Mouse (Mus musculus): ENCODE measurements at regions not wholly inside any gene's neighbourhood (a gene's known extent, or its start where the extent isn't known, plus 50 kb on each side); places are given as distances from the start of the nearest gene placed in this dataset.

GRCm38 (mm10) chr16:51705026-51705425 is 326.0 kb upstream of the Cblb start:
- H3K36me3 ChIP-seq: no peaks in the 10 kb centered on the region
- 87% methylated on average over 2 of the region's 2 CpGs for WGBS
- ATAC-seq (ENCODE audit: low read depth): no peak
- no peaks in the 10 kb centered on the region for H3K9me3 ChIP-seq
- no peak overlapping the region for H3K4me3 ChIP-seq
- H3K27ac ChIP-seq (replicated peaks): no peak overlapping the region
- H3K4me1 ChIP-seq (replicated peaks): no peaks in the 10 kb centered on the region
- H3K27me3 ChIP-seq: no peaks in the 10 kb centered on the region
- H3K4me2 ChIP-seq: no peak overlapping the region
- H3K9ac ChIP-seq: no peak overlapping the region

- no peaks in the 10 kb centered on the region for H3K9me3 ChIP-seq
- H3K4me2 ChIP-seq: no peak overlapping the region
- 85% methylated on average over 2 of the region's 2 CpGs for WGBS
- ATAC-seq (ENCODE audit: low read depth): no peak
- no peak overlapping the region for H3K4me3 ChIP-seq
- no peaks in the 10 kb centered on the region for H3K27me3 ChIP-seq
- H3K9ac ChIP-seq: no peak overlapping the region
- no peaks in the 10 kb centered on the region for H3K36me3 ChIP-seq
- H3K4me1 ChIP-seq (replicated peaks): peaks cover 3% of the 10 kb centered on the region; the same call in 1 of the 2 replicates
- H3K27ac ChIP-seq (replicated peaks): no peak overlapping the region
Measured at GRCm38 (mm10) chr16:51718695-51719094, 312.3 kb upstream of the Cblb start.

GRCm38 (mm10) chr16:51719637-51720036 is 311.4 kb upstream of the Cblb start:
- ATAC-seq (ENCODE audit: low read depth): no peak
- H3K9me3 ChIP-seq: no peaks in the 10 kb centered on the region
- no peak overlapping the region for H3K27ac ChIP-seq (replicated peaks)
- H3K4me3 ChIP-seq: no peak overlapping the region
- H3K27me3 ChIP-seq: no peaks in the 10 kb centered on the region
- peaks cover 3% of the 10 kb centered on the region; the same call in 1 of the 2 replicates for H3K4me1 ChIP-seq (replicated peaks)
- H3K9ac ChIP-seq: no peak overlapping the region
- H3K36me3 ChIP-seq: no peaks in the 10 kb centered on the region
- H3K4me2 ChIP-seq: no peak overlapping the region
- WGBS: 62% methylated on average over 2 of the region's 2 CpGs

GRCm38 (mm10) chr16:51722682-51723081 is 308.3 kb upstream of the Cblb start:
- H3K9me3 ChIP-seq: no peaks in the 10 kb centered on the region
- H3K36me3 ChIP-seq: no peaks in the 10 kb centered on the region
- WGBS: 47% methylated on average over 4 of the region's 4 CpGs

GRCm38 (mm10) chr16:51741875-51742274 is 289.1 kb upstream of the Cblb start:
- H3K9ac ChIP-seq: no peak overlapping the region
- no peaks in the 10 kb centered on the region for H3K27me3 ChIP-seq
- H3K4me3 ChIP-seq: no peak overlapping the region
- WGBS: 96% methylated on average over 2 of the region's 2 CpGs
- no peak overlapping the region for H3K27ac ChIP-seq (replicated peaks)
- no peak overlapping the region for H3K4me2 ChIP-seq
- ATAC-seq (ENCODE audit: low read depth): no peak
- H3K36me3 ChIP-seq: no peaks in the 10 kb centered on the region
- no peaks in the 10 kb centered on the region for H3K9me3 ChIP-seq
- no peaks in the 10 kb centered on the region for H3K4me1 ChIP-seq (replicated peaks)

More at GRCm38 (mm10) chr16:51722682-51723081, 308.3 kb upstream of the Cblb start:
- Histone ChIP-seq H3K27ac (replicated peaks) (no peak overlapping the region), H3K4me3 (no peak overlapping the region), H3K4me2 (no peak overlapping the region), H3K27me3 (no peaks in the 10 kb centered on the region), H3K9ac (no peak overlapping the region), H3K4me1 (replicated peaks) (peaks cover 3% of the 10 kb centered on the region; the same call in 1 of the 2 replicates)
- ATAC-seq (ENCODE audit: low read depth): no peak

GRCm38 (mm10) chr16:51751878-51752277 is 279.1 kb upstream of the Cblb start:
- Histone ChIP-seq H3K27me3 (no peaks in the 10 kb centered on the region), H3K27ac (replicated peaks) (peak overlapping the region; percentile 56), H3K36me3 (no peaks in the 10 kb centered on the region), H3K4me1 (replicated peaks) (no peaks in the 10 kb centered on the region), H3K9me3 (no peaks in the 10 kb centered on the region), H3K9ac (no peak overlapping the region), H3K4me3 (no peak overlapping the region), H3K4me2 (no peak overlapping the region)
- ATAC-seq (ENCODE audit: low read depth): peak; percentile 79
- 17% methylated on average over 7 of the region's 7 CpGs for WGBS

GRCm38 (mm10) chr16:51758361-51759227 is 272.4 kb upstream of the Cblb start:
- no peak overlapping the region for H3K4me2 ChIP-seq
- H3K9ac ChIP-seq: no peak overlapping the region
- H3K27ac ChIP-seq (replicated peaks): peak overlapping the region; percentile 28
- peaks cover 15% of the 10 kb centered on the region for H3K4me1 ChIP-seq (replicated peaks)
- H3K27me3 ChIP-seq: no peaks in the 10 kb centered on the region
- 50% methylated on average over 9 of the region's 9 CpGs for WGBS
- H3K4me3 ChIP-seq: no peak overlapping the region
- no peaks in the 10 kb centered on the region for H3K9me3 ChIP-seq
- H3K36me3 ChIP-seq: no peaks in the 10 kb centered on the region
- ATAC-seq (ENCODE audit: low read depth): 0 out of 2 replicates have a peak, but pooled peaks have one; percentile 36

GRCm38 (mm10) chr16:51759228-51759647 is 271.8 kb upstream of the Cblb start:
- ATAC-seq (ENCODE audit: low read depth): no peak
- WGBS: 63% methylated on average over 4 of the region's 4 CpGs
- peaks cover 15% of the 10 kb centered on the region for H3K4me1 ChIP-seq (replicated peaks)
- no peaks in the 10 kb centered on the region for H3K36me3 ChIP-seq
- H3K9ac ChIP-seq: no peak overlapping the region
- no peaks in the 10 kb centered on the region for H3K27me3 ChIP-seq
- H3K9me3 ChIP-seq: no peaks in the 10 kb centered on the region
- no peak overlapping the region for H3K4me3 ChIP-seq
- H3K4me2 ChIP-seq: no peak overlapping the region
- no peak overlapping the region for H3K27ac ChIP-seq (replicated peaks)

- Histone ChIP-seq H3K27ac (replicated peaks) (no peak overlapping the region), H3K36me3 (no peaks in the 10 kb centered on the region), H3K9me3 (no peaks in the 10 kb centered on the region), H3K4me3 (no peak overlapping the region), H3K9ac (no peak overlapping the region), H3K4me1 (replicated peaks) (no peaks in the 10 kb centered on the region), H3K27me3 (no peaks in the 10 kb centered on the region), H3K4me2 (no peak overlapping the region)
- 81% methylated on average over 3 of the region's 3 CpGs for WGBS
- ATAC-seq (ENCODE audit: low read depth): no peak
Measured at GRCm38 (mm10) chr16:51767556-51767955, 263.5 kb upstream of the Cblb start.

GRCm38 (mm10) chr16:51778920-51779319 is 252.1 kb upstream of the Cblb start:
- Histone ChIP-seq H3K9ac (no peak overlapping the region), H3K36me3 (no peaks in the 10 kb centered on the region), H3K27ac (replicated peaks) (no peak overlapping the region), H3K27me3 (no peaks in the 10 kb centered on the region), H3K4me3 (no peak overlapping the region), H3K4me1 (replicated peaks) (no peaks in the 10 kb centered on the region), H3K4me2 (no peak overlapping the region), H3K9me3 (no peaks in the 10 kb centered on the region)
- 80% methylated on average over 2 of the region's 2 CpGs for WGBS
- ATAC-seq (ENCODE audit: low read depth): no peak

- Histone ChIP-seq H3K27me3 (no peaks in the 10 kb centered on the region), H3K9ac (no peak overlapping the region), H3K4me1 (replicated peaks) (no peaks in the 10 kb centered on the region), H3K27ac (replicated peaks) (no peak overlapping the region), H3K9me3 (no peaks in the 10 kb centered on the region), H3K4me3 (no peak overlapping the region), H3K36me3 (no peaks in the 10 kb centered on the region), H3K4me2 (no peak overlapping the region)
- ATAC-seq (ENCODE audit: low read depth): no peak
- WGBS: 94% methylated on average over 3 of the region's 3 CpGs
Measured at GRCm38 (mm10) chr16:51795003-51795402, 236.0 kb upstream of the Cblb start.

GRCm38 (mm10) chr16:51807323-51807722 is 223.7 kb upstream of the Cblb start:
- no peak overlapping the region for H3K4me2 ChIP-seq
- no peaks in the 10 kb centered on the region for H3K4me1 ChIP-seq (replicated peaks)
- WGBS: 90% methylated on average over 6 of the region's 6 CpGs
- H3K27ac ChIP-seq (replicated peaks): no peak overlapping the region
- no peak for ATAC-seq (ENCODE audit: low read depth)
- no peaks in the 10 kb centered on the region for H3K36me3 ChIP-seq
- H3K9me3 ChIP-seq: no peaks in the 10 kb centered on the region
- H3K4me3 ChIP-seq: no peak overlapping the region
- H3K9ac ChIP-seq: no peak overlapping the region
- no peaks in the 10 kb centered on the region for H3K27me3 ChIP-seq

- WGBS: 86% methylated on average over 2 of the region's 2 CpGs
Measured at GRCm38 (mm10) chr16:51809120-51809519, 221.9 kb upstream of the Cblb start.

More at GRCm38 (mm10) chr16:51809120-51809519, 221.9 kb upstream of the Cblb start:
- H3K36me3 ChIP-seq: no peaks in the 10 kb centered on the region
- no peak for ATAC-seq (ENCODE audit: low read depth)
- H3K27me3 ChIP-seq: no peaks in the 10 kb centered on the region
- H3K4me2 ChIP-seq: no peak overlapping the region
- no peak overlapping the region for H3K4me3 ChIP-seq
- no peaks in the 10 kb centered on the region for H3K4me1 ChIP-seq (replicated peaks)
- H3K9me3 ChIP-seq: no peaks in the 10 kb centered on the region
- no peak overlapping the region for H3K27ac ChIP-seq (replicated peaks)
- no peak overlapping the region for H3K9ac ChIP-seq
